Mouse (Mus musculus): ENCODE measurements around the gene Smco3. TPM values are rescaled to one million over a fixed set of nuclear protein-coding genes. Genes with fewer than 3 reads are reported as not detected.

Smco3 gene
- polyA plus RNA-seq, 1 experiment, result not detected

- no peaks in the 10 kb centered on the region for H3K9me3 ChIP-seq
- no peaks in the 10 kb centered on the region for H3K36me3 ChIP-seq (replicated peaks; ENCODE audit: low read length)
- no peak for TF ChIP-seq FLI1 (IDR thresholded peaks at IDR 0.05; ENCODE audit: low read length)
- TF ChIP-seq GATA1 (IDR thresholded peaks at IDR 0.05; ENCODE audit: borderline replicate concordance, low read length), result no peak
- H3K27me3 ChIP-seq (replicated peaks), result peaks cover 13% of the 10 kb centered on the region
- H3K4me1 ChIP-seq, result peaks cover 38% of the 10 kb centered on the region
- no peak overlapping the region for H3K4me3 ChIP-seq (replicated peaks)
These were observed 25.8 kb upstream of the Smco3 start for GRCm38 (mm10) chr6:136861020-136861419.

GRCm38 (mm10) chr6:136858420-136858819 is 23.2 kb upstream of the Smco3 start:
- no peaks in the 10 kb centered on the region for H3K9me3 ChIP-seq
- TF ChIP-seq FLI1 (IDR thresholded peaks at IDR 0.05; ENCODE audit: low read length), result no peak
- no peak for TF ChIP-seq GATA1 (IDR thresholded peaks at IDR 0.05; ENCODE audit: borderline replicate concordance, low read length)
- peak overlapping the region; percentile 91 for H3K4me3 ChIP-seq (replicated peaks)
- H3K36me3 ChIP-seq (replicated peaks; ENCODE audit: low read length), result no peaks in the 10 kb centered on the region
- peaks cover 48% of the 10 kb centered on the region for H3K4me1 ChIP-seq
- peaks cover 6% of the 10 kb centered on the region for H3K27me3 ChIP-seq (replicated peaks)

- H3K27me3 ChIP-seq (replicated peaks), result peaks cover 6% of the 10 kb centered on the region
- H3K4me3 ChIP-seq (replicated peaks), result peak overlapping the region; percentile 91
- H3K9me3 ChIP-seq, result no peaks in the 10 kb centered on the region
- H3K36me3 ChIP-seq (replicated peaks; ENCODE audit: low read length), result no peaks in the 10 kb centered on the region
- TF ChIP-seq GATA1 (IDR thresholded peaks at IDR 0.05; ENCODE audit: borderline replicate concordance, low read length), result no peak
- TF ChIP-seq FLI1 (IDR thresholded peaks at IDR 0.05; ENCODE audit: low read length), result no peak
- H3K4me1 ChIP-seq, result peaks cover 49% of the 10 kb centered on the region
These were observed 22.6 kb upstream of the Smco3 start for GRCm38 (mm10) chr6:136857873-136858260.

GRCm38 (mm10) chr6:136857186-136857872 is 22.1 kb upstream of the Smco3 start, which contains the start of gene Art4:
Gene Art4, minus strand, starts transcription at chr6:136857733.
- H3K4me3 ChIP-seq (replicated peaks), result peak within 1 kb of the TSS; percentile 91
- peaks cover 6% of the 10 kb centered on the region for H3K27me3 ChIP-seq (replicated peaks)
- no peaks in the 10 kb centered on the region for H3K36me3 ChIP-seq (replicated peaks; ENCODE audit: low read length)
- H3K4me1 ChIP-seq, result peaks cover 52% of the 10 kb centered on the region
- no peak for TF ChIP-seq GATA1 (IDR thresholded peaks at IDR 0.05; ENCODE audit: borderline replicate concordance, low read length)
- TF ChIP-seq FLI1 (IDR thresholded peaks at IDR 0.05; ENCODE audit: low read length), result no peak
- no peaks in the 10 kb centered on the region for H3K9me3 ChIP-seq

GRCm38 (mm10) chr6:136856071-136856636 is 20.9 kb upstream of the Smco3 start:
- peaks cover 53% of the 10 kb centered on the region for H3K4me1 ChIP-seq
- H3K9me3 ChIP-seq, result no peaks in the 10 kb centered on the region
- TF ChIP-seq GATA1 (IDR thresholded peaks at IDR 0.05; ENCODE audit: borderline replicate concordance, low read length), result no peak
- TF ChIP-seq FLI1 (IDR thresholded peaks at IDR 0.05; ENCODE audit: low read length), result no peak
- peak overlapping the region; percentile 84 for H3K4me3 ChIP-seq (replicated peaks)
- H3K36me3 ChIP-seq (replicated peaks; ENCODE audit: low read length), result no peaks in the 10 kb centered on the region
- peaks cover 6% of the 10 kb centered on the region for H3K27me3 ChIP-seq (replicated peaks)

GRCm38 (mm10) chr6:136855183-136855582 is 19.9 kb upstream of the Smco3 start:
- H3K9me3 ChIP-seq, result no peaks in the 10 kb centered on the region
- no peaks in the 10 kb centered on the region for H3K36me3 ChIP-seq (replicated peaks; ENCODE audit: low read length)
- TF ChIP-seq FLI1 (IDR thresholded peaks at IDR 0.05; ENCODE audit: low read length), result no peak
- TF ChIP-seq GATA1 (IDR thresholded peaks at IDR 0.05; ENCODE audit: borderline replicate concordance, low read length), result no peak
- H3K4me1 ChIP-seq, result peaks cover 55% of the 10 kb centered on the region
- no peak overlapping the region for H3K4me3 ChIP-seq (replicated peaks)
- H3K27me3 ChIP-seq (replicated peaks), result peaks cover 6% of the 10 kb centered on the region

- peaks cover 3% of the 10 kb centered on the region for H3K27me3 ChIP-seq (replicated peaks)
- H3K4me3 ChIP-seq (replicated peaks), result no peak overlapping the region
- H3K9me3 ChIP-seq, result no peaks in the 10 kb centered on the region
- peaks cover 61% of the 10 kb centered on the region for H3K4me1 ChIP-seq
- TF ChIP-seq GATA1 (IDR thresholded peaks at IDR 0.05; ENCODE audit: borderline replicate concordance, low read length) (no peak), FLI1 (IDR thresholded peaks at IDR 0.05; ENCODE audit: low read length) (no peak)
- no peaks in the 10 kb centered on the region for H3K36me3 ChIP-seq (replicated peaks; ENCODE audit: low read length)
These were observed 19.1 kb upstream of the Smco3 start for GRCm38 (mm10) chr6:136854361-136854781.

- Histone ChIP-seq H3K4me3 (replicated peaks) (peak overlapping the region; percentile 6), H3K4me1 (peaks cover 55% of the 10 kb centered on the region)
- TF ChIP-seq GATA1 (IDR thresholded peaks at IDR 0.05; ENCODE audit: borderline replicate concordance, low read length) (no peak), FLI1 (IDR thresholded peaks at IDR 0.05; ENCODE audit: low read length) (no peak)
These were observed 17.5 kb upstream of the Smco3 start for GRCm38 (mm10) chr6:136852762-136853161.

GRCm38 (mm10) chr6:136852348-136852747 is 17.1 kb upstream of the Smco3 start:
- no peak for TF ChIP-seq FLI1 (IDR thresholded peaks at IDR 0.05; ENCODE audit: low read length)
- TF ChIP-seq GATA1 (IDR thresholded peaks at IDR 0.05; ENCODE audit: borderline replicate concordance, low read length), result no peak
- Histone ChIP-seq H3K27me3 (replicated peaks) (no peaks in the 10 kb centered on the region), H3K9me3 (no peaks in the 10 kb centered on the region), H3K36me3 (replicated peaks; ENCODE audit: low read length) (peaks cover 6% of the 10 kb centered on the region), H3K4me1 (peaks cover 53% of the 10 kb centered on the region), H3K4me3 (replicated peaks) (no peak overlapping the region)

More at GRCm38 (mm10) chr6:136852762-136853161, 17.5 kb upstream of the Smco3 start:
- Histone ChIP-seq H3K9me3 (no peaks in the 10 kb centered on the region), H3K36me3 (replicated peaks; ENCODE audit: low read length) (peaks cover 6% of the 10 kb centered on the region), H3K27me3 (replicated peaks) (no peaks in the 10 kb centered on the region)

GRCm38 (mm10) chr6:136850267-136850666 is 15.0 kb upstream of the Smco3 start:
- TF ChIP-seq FLI1 (IDR thresholded peaks at IDR 0.05; ENCODE audit: low read length) (no peak), GATA1 (IDR thresholded peaks at IDR 0.05; ENCODE audit: borderline replicate concordance, low read length) (no peak)
- peaks cover 45% of the 10 kb centered on the region for H3K4me1 ChIP-seq
- peaks cover 6% of the 10 kb centered on the region for H3K36me3 ChIP-seq (replicated peaks; ENCODE audit: low read length)
- no peaks in the 10 kb centered on the region for H3K9me3 ChIP-seq
- no peaks in the 10 kb centered on the region for H3K27me3 ChIP-seq (replicated peaks)
- H3K4me3 ChIP-seq (replicated peaks), result peak overlapping the region; percentile 51

Measured in megakaryocyte, embryonic 14.5 days (primary cell).